Mouse (Mus musculus): Measurements from ENCODE around the gene Cflar.

DNA sequence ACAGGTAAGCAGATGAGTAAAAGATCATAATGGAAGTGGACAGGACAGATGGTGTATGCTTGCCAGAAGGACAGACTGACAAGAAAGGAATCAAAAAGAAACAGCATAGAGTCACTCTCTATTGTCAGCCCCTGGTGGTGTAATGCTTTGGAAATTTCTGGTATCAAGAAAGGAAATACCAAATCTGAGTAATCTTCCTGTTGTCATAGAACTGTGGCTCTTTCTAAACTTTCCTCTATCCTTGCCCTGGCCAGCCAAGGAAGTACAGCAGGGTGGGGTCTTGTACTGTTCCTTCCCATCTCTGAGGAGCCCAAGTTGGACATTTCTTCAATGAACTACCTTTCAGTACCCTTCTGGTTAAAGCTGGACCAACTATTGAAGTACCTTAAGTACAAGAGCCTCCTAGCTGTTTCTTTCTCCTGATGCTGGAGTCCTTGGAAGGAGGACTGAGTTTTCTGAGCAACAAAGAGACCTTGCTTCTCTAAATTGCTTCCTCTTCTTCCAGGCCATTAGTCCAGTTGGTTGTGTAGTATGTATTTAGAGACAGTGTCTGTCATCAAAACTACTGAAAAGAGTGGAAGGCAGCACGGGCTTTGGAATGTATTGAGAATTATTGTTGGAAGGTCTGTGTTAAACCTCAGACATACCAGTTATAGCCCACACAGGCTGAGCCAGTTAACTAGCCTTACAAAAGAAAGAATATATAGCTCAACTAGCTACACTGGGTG, 15.9 kb downstream of the Cflar start:
- no peak for TF ChIP-seq FLI1 (IDR thresholded peaks at IDR 0.05; ENCODE audit: low read length)
- no peak for TF ChIP-seq GATA1 (IDR thresholded peaks at IDR 0.05; ENCODE audit: borderline replicate concordance, low read length)

Data from megakaryocyte, embryonic 14.5 days (primary cell).